Mouse (Mus musculus) 3T3-L1 (cell line): ENCODE data around the gene Erg.
A peak's percentile ranks its signal among the peaks of the same experiment; 100 is the strongest.

ENCODE experiments used
- DNase-seq: peaks from one replicate; pipeline ENCODE4 v3.0.0-alpha.2; 2015; ENCODE audit warnings: low read depth, low spot score

Gene Erg

DNA sequence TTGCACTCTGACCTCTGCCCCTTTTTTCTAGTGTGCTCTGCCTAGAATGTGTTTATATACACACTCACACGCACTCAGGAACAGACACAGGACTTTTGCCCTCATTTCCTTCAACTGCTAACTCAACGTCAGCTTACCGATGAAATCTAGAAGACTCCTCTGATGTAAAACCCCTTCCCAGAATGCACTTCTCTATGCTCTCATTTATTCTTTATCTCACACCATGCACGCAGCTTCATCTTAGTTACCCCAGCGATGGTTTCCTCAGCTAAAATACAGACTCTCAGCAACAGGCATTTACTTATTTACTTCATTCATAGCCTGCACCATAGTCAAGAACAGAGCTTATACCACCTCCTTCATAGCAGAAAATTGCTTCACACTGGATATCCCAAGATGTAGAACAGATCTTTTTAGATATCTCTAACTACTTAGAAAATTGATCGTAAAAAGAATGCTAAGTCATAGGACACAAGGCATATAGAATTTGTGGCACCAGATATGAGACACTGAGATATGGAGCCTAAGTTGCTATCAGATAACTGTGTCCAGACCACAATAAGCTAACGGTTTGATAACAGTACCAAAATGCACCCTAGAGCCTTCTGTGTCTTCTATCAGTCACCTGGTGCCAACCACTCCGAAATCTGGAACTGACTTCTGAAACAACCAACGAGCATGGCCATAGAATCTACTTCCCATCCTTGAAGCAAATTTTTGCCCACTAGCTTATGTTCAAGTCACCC is 98.6 kb downstream of the Erg start:
- no peak for DNase-seq

DNA sequence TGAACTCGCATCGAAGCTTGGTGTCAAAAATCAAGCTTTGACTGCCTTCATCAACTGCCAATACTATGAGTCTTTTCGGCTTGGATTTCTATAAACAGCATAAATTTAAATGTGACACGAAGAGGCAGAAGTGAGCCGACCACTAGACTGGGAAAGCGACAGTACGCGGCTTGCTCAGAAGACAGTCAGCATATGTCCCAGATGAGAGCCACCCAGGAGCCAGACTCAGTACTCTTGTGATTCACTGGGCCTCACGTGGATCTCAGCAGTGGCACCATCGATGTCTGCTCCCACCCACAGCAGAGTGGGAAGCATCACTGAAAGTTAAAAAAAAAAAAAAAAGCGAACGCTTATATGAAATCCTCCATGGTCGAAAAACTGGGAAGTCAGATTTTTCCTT is 105.2 kb downstream of the Erg start:
- DNase-seq = no peak

DNA sequence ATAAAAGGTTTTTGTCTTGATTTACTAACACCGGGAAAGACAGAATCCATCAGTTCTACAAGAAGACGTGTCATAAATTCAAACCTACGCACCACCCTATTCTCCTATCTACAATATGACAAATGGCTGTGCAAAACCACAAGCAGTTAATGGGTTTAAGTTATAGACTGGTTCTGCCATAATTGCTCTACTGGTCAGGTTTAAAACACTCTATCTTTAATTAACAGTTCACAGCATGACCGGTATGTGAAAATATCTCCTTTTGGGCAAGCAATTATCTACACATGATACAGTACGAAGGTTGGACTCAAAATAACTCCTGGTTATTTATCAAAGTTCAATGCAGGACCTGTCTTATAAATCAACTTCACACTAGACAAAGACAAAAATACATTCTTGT is 107.8 kb downstream of the Erg start:
- DNase-seq = no peak

DNA sequence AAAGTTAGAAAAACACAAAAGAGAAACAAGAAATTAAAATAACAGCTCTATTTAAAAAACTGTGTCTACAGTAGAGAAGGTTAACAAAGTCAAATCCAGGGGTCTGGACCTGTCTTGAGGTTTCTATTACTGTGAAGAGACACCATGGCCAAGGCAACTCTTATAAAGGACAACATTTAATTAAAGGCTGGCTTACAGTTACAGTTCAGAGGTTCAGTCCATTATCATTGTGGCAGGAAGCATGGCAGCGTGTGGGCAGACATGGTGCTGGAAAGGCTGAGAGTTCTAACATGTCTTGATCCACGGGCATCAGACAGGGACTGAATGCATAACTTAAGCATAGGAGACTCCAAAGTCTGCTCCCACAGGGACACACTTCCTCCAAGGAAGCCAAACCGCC is 111.4 kb downstream of the Erg start:
- no peak for DNase-seq

DNA sequence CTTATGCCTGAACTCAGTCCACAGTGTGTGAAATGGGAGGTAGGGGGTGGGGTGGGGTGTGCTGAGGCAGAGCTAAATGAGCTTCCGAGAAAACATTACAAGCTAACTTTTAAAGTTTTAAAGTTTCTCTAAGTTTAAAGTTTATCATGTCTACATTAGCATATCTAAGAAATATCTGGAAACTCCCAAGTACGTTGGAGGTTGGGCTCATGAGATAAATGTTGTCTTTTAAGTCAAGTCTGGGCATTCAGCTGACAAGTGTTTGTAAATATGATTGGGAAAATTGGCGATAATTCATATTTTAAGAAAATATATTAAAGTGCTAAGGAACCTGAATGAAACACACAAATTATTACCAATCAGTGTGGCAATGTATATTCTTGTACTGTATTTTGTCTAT is 112.4 kb downstream of the Erg start:
- no peak for DNase-seq

DNA sequence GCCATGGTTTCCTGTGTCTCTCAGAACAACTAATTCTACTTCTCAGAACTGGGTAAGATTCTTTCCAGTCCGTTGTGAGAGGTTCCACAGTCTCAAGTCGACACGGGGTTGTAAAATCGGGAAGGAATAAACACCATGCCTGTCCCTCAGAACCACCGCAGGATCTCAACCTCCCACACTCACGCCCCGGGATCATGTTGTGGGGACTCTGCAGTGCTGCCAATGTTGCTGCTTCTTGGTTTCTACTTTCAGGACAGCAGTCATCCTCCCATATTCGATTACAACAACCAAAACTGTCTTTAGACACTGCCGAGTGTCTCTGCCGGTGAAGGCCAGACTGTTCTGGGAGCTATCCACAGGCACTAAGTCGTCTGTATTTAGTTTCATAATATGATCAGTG is 113.6 kb downstream of the Erg start:
- DNase-seq = no peak

DNA sequence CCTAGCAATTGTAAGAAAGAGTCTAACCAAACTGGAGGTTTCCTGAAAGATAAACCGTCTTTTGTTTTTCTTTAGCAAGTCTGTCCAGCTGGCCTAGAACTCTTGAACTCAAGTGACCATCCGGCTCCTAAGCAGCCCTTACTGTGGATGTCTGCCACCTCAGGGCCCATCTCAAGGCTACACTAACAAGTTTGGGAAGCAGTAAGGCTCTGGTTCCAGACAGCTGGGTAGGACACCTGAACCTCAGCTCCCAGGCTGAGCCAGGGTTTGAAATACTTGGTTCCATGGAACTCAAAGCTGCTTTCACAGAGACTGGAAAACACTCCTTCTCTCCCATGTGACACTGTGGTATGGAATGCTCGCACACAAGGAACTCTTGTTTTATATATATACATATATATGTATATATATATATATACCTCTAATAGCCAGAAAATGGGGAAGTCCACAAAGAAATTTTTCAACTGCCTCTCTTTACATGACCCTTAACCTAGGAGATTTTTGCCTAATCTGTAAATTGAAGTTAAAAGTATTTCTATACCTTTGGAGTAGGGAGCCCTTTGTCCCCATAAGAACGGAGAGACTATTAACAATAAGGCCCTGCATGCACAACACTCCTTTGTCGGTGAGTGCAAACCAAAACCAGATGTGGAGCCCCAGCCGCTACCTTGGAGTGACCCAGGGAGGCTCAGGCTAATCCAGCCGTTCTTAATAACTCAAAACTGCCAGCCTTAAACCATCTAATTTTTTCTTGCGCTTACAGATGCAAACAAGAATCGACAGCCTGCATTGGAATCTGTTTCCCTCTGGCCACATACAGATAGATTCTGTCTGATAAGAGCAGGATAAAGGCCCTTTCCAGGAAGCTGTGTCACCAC is 116.9 kb downstream of the Erg start:
- no peak for DNase-seq

DNA sequence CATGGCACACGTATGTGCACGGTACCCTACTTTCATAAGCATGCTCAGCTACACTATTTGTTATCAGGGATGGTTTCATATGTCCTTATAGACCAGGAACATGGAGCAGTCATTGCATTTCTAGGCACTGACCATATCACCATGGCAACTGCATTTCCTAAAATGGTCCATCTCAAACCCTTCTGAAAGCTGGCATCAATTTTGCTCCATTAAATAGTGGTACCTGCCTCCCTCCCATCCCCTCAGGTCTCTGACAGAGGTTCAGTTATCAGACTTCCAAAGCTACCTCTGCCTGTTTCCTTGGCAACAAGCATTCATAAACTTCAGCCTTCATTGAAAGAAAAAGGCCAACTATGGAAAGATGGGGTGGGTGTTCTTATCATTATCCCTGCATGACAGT is 118.5 kb downstream of the Erg start:
- no peak for DNase-seq

DNA sequence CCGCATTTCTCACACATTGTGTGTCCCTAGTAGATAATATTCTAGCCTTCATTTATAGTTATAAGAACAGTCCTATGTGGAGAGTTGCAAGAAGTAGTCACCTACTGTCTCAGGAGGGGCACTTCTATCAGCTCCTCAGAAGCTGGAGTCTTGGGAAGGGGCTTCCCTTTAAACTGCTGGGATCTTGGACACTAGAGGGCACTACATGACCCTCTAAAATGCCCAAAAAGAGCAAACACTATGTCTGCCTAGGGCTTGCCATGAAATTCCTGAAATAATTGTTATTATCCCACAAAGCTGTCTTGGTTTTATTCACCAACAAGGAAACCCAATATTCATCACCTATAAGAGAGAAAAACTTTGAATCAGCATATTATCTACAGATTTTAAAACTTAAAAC is 119.8 kb downstream of the Erg start:
- DNase-seq = peak; percentile 55

DNA sequence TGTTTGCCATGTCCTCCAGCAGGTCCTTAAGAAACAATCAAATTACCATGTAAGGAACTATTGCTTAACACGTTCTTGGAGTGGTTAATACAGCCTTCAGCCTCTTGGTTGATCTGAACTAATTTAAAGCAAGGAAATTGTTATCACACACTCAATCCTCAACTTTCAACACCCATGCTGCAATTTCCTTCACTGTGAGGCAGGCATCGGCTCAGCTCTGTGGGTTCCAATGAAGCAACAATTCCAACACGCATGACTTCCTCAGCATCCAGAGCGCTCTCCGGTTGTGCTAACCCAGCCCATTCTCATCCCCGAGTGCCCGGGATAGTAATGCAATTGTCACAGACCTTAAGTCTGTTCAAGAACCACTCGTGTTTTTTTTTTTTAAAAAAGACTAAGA is 121.8 kb downstream of the Erg start:
- no peak for DNase-seq

DNA sequence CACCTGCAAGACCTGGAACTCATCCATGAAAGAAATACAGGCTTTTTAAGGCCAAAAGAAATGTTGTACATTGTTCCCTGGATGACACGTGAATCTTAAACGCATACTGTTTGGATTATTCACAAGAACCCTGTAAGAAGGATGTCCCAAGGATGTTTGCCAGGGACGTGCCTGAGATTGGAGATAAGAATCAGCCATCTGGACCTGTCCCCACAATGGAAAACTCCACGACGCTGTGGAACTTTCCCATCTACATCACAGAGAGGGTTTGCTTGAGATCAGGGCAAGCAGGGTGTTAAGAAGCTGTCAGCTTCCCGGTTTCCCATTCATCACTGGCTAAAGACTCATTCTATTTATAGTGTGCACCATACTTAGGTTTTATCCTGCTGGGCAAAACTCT is 122.6 kb downstream of the Erg start:
- peak; percentile 21 for DNase-seq

DNA sequence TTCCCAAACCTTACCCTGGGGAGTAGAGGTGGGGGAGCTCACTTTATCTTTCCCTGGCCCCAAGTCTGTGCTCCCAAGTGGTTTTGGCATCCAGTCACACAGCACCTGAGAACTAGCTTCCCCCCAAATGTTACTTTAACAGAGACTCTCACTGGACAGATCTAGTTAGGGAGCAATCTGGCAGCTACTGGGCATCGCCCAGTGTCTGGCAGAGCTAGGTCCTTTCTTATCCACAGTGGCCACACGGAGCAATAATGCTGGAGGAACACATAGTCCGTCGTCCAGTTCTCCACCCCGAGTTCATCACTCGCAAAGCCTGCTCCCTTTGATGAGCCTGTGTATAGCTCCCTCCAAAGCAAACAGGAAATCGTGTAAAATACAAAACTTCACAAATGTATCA is 124.5 kb downstream of the Erg start:
- no peak for DNase-seq

DNA sequence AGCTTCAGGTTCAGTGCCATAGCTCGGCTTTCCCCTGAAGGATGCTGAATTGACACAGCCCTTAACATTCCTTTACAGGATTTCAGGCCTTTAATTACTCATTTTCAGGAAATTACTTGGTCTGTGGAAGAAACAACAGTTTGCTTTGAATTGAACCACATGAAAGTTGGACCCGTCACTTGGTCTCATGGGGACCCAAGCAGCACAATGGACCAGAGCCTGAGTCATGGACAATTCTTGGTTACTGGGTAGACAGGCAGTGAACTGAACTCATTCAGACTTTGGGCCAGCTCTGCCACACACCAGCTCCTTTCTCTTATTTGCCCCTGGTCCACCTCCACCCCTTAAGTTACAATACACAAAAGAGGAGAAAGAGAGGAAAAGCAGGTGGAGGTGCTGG is 126.1 kb downstream of the Erg start:
- no peak for DNase-seq

DNA sequence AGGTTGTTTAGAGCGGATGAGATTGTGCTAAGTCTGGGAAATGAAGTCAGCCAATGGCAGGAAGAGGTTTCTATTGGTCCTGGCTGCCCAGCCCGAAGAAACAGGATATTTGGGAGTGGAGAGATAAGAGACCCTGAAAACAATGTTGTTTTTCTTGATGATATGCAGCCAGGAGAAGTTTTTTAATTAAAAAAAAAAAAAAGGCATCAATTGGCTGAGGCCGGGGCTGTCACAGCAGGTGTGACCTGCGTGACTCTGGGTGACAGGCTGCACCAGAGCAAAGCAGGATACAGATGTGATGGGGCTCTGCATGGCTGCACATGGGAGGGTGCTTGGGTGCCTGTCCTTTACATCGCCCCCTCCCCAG is 127.1 kb downstream of the Erg start:
- DNase-seq = no peak

DNA sequence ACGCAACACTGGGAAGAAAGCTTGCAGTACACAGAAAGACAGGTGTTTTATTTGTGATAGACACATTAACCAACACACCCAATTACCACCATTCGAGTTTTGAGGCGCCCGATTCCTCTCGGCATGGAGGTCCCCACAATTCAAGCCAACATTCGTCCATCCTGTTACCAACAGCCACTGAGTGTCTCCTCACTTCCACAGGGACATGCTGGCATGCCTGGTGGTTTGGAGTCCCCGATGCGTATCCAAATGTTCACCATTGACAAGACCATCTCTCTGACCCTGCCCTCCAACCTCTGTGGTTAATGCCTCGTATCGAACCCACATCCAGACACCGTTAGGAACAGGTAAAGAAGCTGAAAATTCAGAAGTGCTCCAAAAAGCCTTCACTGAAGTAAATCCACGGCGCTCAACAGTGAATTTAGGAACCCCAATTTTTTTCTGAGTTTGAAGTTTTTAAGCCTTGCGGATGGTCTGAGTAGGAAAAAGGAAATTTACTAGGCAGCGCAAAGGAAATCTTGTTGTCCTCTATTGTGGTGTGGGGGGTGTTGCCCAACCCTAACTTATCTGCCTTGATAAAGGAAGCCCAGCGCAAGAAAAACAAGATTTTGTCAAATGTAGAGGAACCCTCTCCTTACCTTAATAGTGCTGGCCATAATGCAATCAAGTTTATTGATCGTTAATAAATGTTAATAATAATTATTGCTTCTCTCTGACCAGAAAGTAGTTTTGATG is 127.6 kb downstream of the Erg start:
- no peak for DNase-seq

DNA sequence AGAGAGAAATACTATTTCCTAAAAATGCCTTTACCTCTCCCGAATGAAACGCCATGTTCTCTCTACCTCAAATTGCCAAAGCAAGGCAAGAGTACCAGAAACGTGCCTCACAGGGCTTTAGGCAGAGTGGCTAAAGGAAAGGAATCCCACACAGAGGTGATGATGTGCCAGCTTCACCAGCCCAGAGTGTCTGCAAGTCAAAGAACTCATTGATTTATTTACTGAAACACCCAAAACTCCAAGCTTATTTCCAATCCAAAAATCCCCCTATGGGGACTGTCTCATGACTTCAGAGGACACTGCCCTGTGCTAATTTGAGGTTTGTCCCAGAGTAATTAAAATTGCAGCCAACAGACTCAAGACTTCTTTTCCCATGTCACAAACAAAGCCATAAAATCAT is 129.4 kb downstream of the Erg start:
- DNase-seq = no peak

DNA sequence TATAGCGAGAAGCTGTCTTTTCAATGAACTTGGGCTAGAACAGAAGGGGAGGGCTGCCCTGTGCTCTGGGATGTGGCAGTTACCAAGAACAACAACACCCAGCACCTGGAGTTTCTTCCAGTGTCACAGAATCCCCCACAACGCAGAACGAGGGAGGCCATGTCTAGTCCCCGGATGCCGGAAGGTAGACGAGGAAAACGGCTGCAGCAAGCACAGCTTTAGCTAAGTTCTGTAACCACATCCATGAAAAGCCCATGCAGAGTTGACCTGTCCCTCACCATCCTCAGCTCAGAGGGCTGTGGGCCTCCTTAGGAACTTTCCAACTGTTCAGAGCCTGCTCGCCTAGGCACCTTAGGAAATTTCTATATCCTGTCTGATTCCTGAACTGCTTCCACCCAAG is 130.5 kb downstream of the Erg start:
- DNase-seq = no peak

DNA sequence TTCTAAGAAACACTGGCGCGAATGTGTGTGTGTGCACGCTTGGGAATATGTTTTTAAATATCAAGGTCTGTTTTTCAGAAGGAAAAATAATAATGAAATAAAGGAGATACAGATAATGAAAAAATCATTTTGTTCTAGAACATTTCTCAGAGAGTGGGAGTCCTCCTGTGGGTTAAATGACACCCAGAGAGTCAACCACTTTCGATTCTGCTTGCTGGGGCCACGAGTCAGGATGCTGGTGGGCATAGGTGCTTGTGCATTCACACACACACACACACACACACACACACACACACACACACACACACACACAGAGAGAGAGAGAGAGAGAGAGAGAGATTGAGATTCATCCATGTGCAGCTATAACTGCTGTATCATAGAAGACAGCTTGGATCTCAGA is 130.9 kb downstream of the Erg start:
- DNase-seq = no peak

DNA sequence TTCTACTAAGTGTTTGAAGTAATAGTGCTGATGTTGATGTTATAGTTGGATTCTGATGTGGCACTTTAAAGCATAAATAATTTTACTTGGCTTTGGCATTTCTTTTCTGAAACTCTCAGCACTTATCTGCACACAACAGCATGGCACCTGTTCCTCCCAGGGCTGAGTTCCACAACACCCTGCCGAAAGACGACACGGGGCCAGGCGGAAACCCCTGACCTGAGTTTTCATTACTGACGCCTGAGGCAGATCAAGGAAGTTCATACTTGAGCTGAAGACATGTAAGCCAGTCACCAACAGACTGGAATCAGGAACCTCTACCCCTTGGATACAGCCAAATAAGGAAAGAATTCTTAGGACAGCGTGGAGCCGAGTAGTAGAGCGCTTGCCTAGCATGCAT is 134.0 kb downstream of the Erg start:
- no peak for DNase-seq

DNA sequence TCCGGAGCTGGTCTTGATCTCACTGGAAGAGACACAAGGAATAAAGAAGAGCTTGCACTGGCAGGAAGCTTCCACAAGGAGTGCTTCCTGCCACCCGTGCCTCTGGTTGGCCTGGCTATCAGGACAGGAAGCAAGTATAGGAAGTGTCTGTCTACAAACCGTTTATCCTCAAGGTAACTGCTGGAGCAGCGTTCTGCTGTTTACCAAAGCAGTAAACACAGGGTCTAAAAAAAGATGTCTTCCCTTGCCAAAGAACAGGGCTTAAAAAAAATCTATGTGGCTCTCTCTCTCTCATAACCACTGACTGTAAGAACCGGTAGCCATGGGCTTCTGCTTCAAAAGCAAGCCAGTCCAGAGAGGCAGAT is 137.1 kb downstream of the Erg start:
- no peak for DNase-seq

DNA sequence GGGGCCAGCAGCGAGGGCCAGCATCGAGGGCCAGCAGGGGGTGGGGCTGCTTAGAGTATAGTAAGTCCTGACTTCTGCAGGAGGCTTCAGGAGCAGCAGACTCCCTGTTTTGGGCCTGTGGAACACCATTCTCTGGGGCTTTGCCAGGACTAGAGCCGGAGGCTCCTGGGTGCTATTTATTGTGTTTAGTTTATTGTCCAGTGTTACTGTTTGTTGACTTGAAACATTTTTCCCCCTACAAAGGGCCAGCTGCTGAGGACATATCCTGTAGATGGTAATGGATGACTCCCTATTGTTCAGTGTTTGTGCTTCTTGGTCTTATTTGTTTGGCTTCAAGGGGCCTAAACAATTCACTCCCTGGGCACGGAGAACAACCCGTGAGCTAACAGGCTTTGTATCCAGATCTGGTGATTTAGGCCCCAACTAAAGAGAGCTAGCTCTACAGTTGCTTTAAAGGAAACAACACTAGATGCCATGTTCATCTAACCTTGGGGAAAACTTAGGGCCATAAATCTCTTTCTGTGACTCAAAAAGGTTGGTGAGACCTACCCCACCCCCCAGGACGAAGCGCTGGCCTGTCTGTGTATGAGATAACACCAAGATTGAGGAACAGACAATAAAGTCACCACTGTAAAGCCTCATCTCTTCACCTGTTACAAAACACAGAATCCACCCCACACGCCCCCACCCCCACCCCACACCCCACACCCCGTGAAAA is 137.6 kb downstream of the Erg start:
- no peak for DNase-seq

DNA sequence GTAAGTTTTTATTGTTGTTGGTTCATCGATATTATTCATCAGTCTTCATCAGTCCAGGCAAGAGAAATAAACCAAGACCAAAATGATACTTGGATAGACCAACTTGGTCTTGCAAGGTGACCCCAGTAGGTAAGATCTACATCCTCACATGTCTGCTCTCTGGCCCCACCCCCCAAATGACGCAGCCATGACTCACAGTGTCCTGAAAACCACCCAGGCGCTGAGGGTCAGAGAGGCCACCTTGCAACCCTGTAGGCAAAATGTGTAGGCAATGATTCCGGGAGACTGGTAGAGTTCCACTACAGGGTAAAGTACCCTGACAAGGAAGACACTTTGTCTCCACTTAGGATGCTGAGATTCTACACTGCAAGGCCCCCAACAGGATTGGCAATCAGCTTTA is 138.5 kb downstream of the Erg start:
- DNase-seq = peak; percentile 20
